Mouse (Mus musculus) embryonic facial prominence, embryonic 13.5 days (tissue): ENCODE measurements at regions not wholly inside any gene's neighbourhood (a gene's known extent, or its start where the extent isn't known, plus 50 kb on each side); places are given as distances from the start of the nearest gene placed in this dataset.

ENCODE experiments used
- ATAC-seq: fragments of 200-750 bp; cut with Nextera tagmentation; 2 replicates; pipeline ENCODE4 v1.8.0; 2017; ENCODE audit warnings: low read depth; ENCODE audit not compliant: insufficient number of reproducible peaks, insufficient read depth, low FRiP score, low TSS enrichment
- H3K27ac ChIP-seq: fragments of 300-500 bp; sonication (generic); 2 replicates; pipeline ENCODE4 v1.5.1; 2015; ENCODE audit warnings: moderate library complexity, mild to moderate bottlenecking, inconsistent platforms
- H3K27me3 ChIP-seq: fragments of 300-500 bp; sonication (generic); 2 replicates; pipeline ENCODE4 v1.6.1; 2015; ENCODE audit warnings: mild to moderate bottlenecking, inconsistent platforms
- H3K36me3 ChIP-seq: fragments of 300-500 bp; sonication (generic); 2 replicates; pipeline ENCODE4 v1.6.1; 2015; ENCODE audit warnings: mild to moderate bottlenecking, inconsistent platforms
- H3K4me1 ChIP-seq: fragments of 300-500 bp; sonication (generic); 2 replicates; pipeline ENCODE4 v1.6.1; 2015; ENCODE audit warnings: inconsistent platforms
- H3K4me2 ChIP-seq: fragments of 300-500 bp; sonication (generic); 2 replicates; pipeline ENCODE4 v1.6.1; 2015; ENCODE audit warnings: moderate library complexity, mild to moderate bottlenecking, inconsistent platforms
- H3K4me3 ChIP-seq: fragments of 300-500 bp; sonication (generic); 2 replicates; pipeline ENCODE4 v1.5.1; 2015; ENCODE audit warnings: mild to moderate bottlenecking, inconsistent platforms
- H3K9ac ChIP-seq: fragments of 300-500 bp; sonication (generic); 2 replicates; pipeline ENCODE4 v1.6.1; 2015; ENCODE audit warnings: mild to moderate bottlenecking, inconsistent platforms
- H3K9me3 ChIP-seq: fragments of 300-500 bp; sonication (generic); 2 replicates; pipeline ENCODE4 v1.6.1; 2016; ENCODE audit warnings: inconsistent platforms
- WGBS: fragments of 180-500 bp; shearing (Covaris S2); methylation state at CpG from one replicate; pipeline ENCODE4 v1.1.7; 2015; ENCODE audit warnings: mixed read lengths; 5-methylcytosine and 5-hydroxymethylcytosine counted together

DNA sequence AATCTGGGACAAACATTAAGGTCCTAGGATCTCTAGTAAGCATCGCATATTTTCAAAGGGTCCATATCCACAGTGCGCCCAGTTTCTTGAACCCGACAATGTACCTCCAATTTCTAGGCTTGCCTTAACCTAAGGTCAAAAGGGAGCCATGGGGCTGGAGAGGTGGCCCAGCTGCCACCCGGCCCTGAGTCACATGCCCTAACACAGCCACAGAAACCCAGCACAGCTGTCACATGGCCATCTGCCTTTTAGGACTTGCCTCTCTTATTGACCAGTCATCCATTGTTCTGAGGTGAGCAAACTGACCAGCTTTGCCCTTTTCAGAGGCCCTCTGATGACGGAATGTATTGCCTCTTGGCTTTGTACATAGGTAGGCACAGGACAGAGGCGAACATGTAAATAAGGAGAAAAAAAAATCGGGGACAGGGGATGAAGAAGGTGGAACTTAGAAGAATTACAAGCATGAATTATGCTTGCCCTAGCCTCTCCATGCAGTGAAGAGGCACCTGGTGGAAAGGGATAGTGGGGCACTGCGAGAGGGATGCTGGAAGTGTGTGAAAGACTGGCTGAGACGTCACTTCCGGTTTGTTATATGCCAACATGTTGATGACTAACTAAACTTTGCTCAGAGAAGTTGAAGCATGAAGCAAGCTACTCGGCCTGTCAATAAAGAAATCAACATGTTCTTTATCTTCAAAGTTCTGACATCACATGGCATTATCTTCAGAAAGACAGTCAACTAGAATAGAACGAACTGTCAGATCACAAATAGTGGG is 84.3 kb upstream of the Nap1l1 start:
- H3K9ac ChIP-seq = no peak overlapping the region
- 0 out of 2 replicates have a peak overlapping the region, but pooled peaks have one; percentile 14 for H3K4me2 ChIP-seq
- no peaks in the 10 kb centered on the region for H3K36me3 ChIP-seq
- H3K9me3 ChIP-seq = no peaks in the 10 kb centered on the region
- no peaks in the 10 kb centered on the region for H3K27me3 ChIP-seq
- ATAC-seq = no peak
- H3K4me3 ChIP-seq = no peak overlapping the region
- 85% methylated on average over 12 of the region's 12 CpGs for WGBS
- no peak overlapping the region for H3K27ac ChIP-seq
- H3K4me1 ChIP-seq = peaks cover 11% of the 10 kb centered on the region

DNA sequence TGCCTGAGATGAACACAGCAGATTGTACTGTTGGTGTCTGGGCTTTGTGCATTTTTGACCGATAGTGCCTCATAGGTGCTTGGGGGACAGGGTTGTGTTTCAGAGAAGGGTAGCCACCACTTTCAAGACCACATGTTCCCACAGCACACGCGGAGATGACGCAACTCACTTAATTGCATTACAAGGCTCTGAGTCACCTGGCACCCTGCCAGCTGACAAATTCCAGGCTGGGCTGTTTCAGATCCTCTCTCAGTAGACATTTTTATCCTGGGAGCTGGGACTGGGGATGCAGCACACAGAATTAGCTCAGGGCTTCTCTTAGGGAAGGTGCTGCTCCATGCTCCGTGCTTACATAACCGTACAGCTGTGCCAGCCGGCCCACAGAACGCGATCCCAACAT is 83.1 kb upstream of the Nap1l1 start:
- Histone ChIP-seq H3K4me3 (no peak overlapping the region), H3K36me3 (no peaks in the 10 kb centered on the region), H3K9me3 (no peaks in the 10 kb centered on the region), H3K27me3 (no peaks in the 10 kb centered on the region), H3K4me2 (peak overlapping the region; percentile 37), H3K9ac (no peak overlapping the region), H3K27ac (peak overlapping the region; percentile 8; the same call in 1 of the 2 replicates), H3K4me1 (peaks cover 11% of the 10 kb centered on the region)
- 0 out of 2 replicates have a peak, but pooled peaks have one; percentile 56 for ATAC-seq
- WGBS = 32% methylated on average over 9 of the region's 9 CpGs

DNA sequence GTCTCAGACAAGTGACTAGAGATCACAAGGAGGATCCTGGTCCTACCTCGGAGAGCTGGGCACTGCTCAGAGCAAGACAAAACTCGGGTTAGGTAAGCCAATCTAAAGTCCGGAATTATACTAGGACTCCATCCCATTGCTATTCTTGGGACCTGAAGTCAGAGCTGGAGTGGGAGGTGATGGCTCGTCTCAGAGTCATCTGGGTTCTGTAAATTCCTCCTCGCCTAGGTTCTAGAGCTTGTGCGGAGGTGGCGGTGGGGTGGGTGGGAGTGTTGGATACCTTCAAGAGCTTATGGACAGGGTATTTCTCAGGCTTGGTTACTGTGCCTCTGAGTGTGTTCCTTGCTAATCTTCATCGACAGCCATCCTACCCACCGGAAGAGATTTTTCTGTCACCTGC is 78.6 kb upstream of the Nap1l1 start:
- Histone ChIP-seq H3K9ac (no peak overlapping the region), H3K27me3 (no peaks in the 10 kb centered on the region), H3K36me3 (no peaks in the 10 kb centered on the region), H3K27ac (no peak overlapping the region), H3K4me2 (no peak overlapping the region), H3K4me1 (peaks cover 11% of the 10 kb centered on the region), H3K9me3 (no peaks in the 10 kb centered on the region), H3K4me3 (no peak overlapping the region)
- ATAC-seq = no peak
- 90% methylated on average over 9 of the region's 9 CpGs for WGBS

DNA sequence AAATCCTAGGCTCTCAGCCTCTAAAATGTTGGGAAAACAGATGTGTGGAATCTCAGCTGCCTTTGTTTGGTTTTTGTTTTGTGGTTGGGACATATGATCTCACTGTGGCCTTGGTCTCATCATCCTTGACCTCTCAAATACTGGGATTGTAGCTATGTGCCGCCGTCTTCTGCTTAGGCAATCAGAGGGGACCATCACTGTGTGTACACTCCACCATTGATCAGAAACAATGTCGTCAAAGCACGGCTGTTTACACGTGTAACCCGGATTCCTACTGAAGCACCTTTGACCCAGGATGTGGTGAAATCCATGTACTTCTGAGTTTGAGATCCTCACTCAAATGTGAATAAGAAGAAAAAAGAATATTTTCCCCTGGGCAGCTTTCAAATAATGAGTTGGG is 68.0 kb upstream of the Nap1l1 start:
- 87% methylated on average over 6 of the region's 6 CpGs for WGBS
- no peak for ATAC-seq
- Histone ChIP-seq H3K4me3 (no peak overlapping the region), H3K27me3 (no peaks in the 10 kb centered on the region), H3K36me3 (no peaks in the 10 kb centered on the region), H3K27ac (no peak overlapping the region), H3K9me3 (no peaks in the 10 kb centered on the region), H3K4me1 (no peaks in the 10 kb centered on the region), H3K4me2 (no peak overlapping the region), H3K9ac (no peak overlapping the region)

- Histone ChIP-seq H3K9me3 (no peaks in the 10 kb centered on the region), H3K4me3 (no peak overlapping the region), H3K27ac (no peak overlapping the region), H3K36me3 (no peaks in the 10 kb centered on the region), H3K27me3 (no peaks in the 10 kb centered on the region), H3K4me1 (no peaks in the 10 kb centered on the region), H3K4me2 (no peak overlapping the region), H3K9ac (no peak overlapping the region)
- WGBS = 76% methylated on average over 3 of the region's 3 CpGs
- no peak for ATAC-seq
These were observed 64.1 kb upstream of the Nap1l1 start for GRCm38 (mm10) chr10:111408887-111409286.

GRCm38 (mm10) chr10:111409497-111409896 is 63.5 kb upstream of the Nap1l1 start:
- no peak overlapping the region for H3K9ac ChIP-seq
- H3K4me2 ChIP-seq = no peak overlapping the region
- H3K27me3 ChIP-seq = no peaks in the 10 kb centered on the region
- H3K4me1 ChIP-seq = no peaks in the 10 kb centered on the region
- H3K4me3 ChIP-seq = no peak overlapping the region
- no peak for ATAC-seq
- no peaks in the 10 kb centered on the region for H3K9me3 ChIP-seq
- WGBS = 74% methylated on average over 5 of the region's 5 CpGs
- no peak overlapping the region for H3K27ac ChIP-seq
- H3K36me3 ChIP-seq = no peaks in the 10 kb centered on the region

- ATAC-seq = no peak
- Histone ChIP-seq H3K4me1 (no peaks in the 10 kb centered on the region), H3K9me3 (no peaks in the 10 kb centered on the region), H3K4me3 (no peak overlapping the region), H3K4me2 (no peak overlapping the region), H3K9ac (no peak overlapping the region), H3K36me3 (no peaks in the 10 kb centered on the region), H3K27ac (no peak overlapping the region), H3K27me3 (no peaks in the 10 kb centered on the region)
- WGBS = 67% methylated on average over 3 of the region's 3 CpGs
These were observed 62.9 kb upstream of the Nap1l1 start for GRCm38 (mm10) chr10:111410121-111410520.

DNA sequence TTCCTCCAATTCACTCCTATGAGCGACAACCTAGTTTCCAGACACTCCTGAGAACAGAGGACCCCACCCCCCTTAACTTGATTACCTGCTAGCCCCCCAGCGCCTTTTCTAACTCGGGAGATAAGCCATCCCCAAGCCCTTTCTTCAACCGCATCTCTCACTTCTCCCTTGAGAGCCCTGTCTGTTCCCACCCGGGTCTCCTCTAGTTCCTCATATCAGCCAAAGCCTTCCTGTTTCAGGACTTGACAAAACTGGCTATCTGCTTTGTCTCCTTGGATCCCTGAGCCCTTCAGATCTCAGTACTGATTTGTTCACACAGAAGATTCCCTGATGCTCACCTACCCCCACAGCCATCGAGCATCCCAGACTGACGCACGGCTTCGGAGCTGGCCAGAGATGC is 61.5 kb upstream of the Nap1l1 start:
- no peaks in the 10 kb centered on the region for H3K36me3 ChIP-seq
- 90% methylated on average over 9 of the region's 9 CpGs for WGBS
- H3K27me3 ChIP-seq = no peaks in the 10 kb centered on the region
- no peaks in the 10 kb centered on the region for H3K4me1 ChIP-seq
- no peak overlapping the region for H3K4me3 ChIP-seq
- no peak overlapping the region for H3K4me2 ChIP-seq
- ATAC-seq = no peak
- no peak overlapping the region for H3K27ac ChIP-seq
- no peak overlapping the region for H3K9ac ChIP-seq
- H3K9me3 ChIP-seq = no peaks in the 10 kb centered on the region

- no peak for ATAC-seq
- no peaks in the 10 kb centered on the region for H3K27me3 ChIP-seq
- 88% methylated on average over 6 of the region's 6 CpGs for WGBS
- H3K4me1 ChIP-seq = peaks cover 16% of the 10 kb centered on the region
- H3K9ac ChIP-seq = no peak overlapping the region
- no peaks in the 10 kb centered on the region for H3K36me3 ChIP-seq
- H3K4me2 ChIP-seq = no peak overlapping the region
- no peak overlapping the region for H3K4me3 ChIP-seq
- no peaks in the 10 kb centered on the region for H3K9me3 ChIP-seq
- H3K27ac ChIP-seq = no peak overlapping the region
These were observed 56.4 kb upstream of the Nap1l1 start for GRCm38 (mm10) chr10:111416611-111417130.

DNA sequence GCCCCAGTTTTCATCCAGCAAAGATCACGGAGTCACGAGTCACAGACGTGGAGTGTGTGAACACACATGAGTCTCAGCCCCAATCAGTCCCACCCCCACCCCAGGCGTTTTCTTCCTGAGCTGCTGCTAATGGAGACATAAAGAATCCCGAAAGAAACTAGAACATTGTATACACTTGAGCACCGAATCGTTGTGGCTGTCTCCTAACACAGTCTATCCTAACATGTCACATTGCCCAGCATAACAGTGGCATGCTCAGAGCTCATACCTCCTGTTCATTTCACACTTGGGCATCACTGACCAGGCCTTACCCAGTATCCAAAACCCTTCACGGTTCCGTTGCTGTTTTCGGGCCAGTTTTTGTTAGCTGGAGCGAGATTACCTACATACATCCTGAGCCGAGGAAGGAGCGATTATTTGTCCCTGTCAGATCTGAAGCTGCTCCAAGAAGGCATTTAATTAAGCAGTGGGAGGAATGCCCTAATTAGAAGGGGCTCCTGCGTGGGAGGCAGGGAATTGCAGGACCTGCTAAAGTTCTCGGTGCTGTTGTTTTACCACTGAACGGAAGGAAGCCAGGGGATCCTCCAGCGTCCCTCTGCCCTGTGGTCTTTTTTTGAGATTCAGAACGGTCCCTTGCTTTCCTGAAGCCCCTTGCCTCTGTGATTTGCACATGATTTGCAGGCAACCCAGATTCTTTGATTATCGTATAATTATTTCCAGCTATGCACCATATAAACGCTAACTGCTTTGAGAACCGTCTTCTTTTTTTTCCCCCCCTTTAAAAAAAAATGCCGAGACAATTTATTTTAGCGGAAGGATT is 53.4 kb upstream of the Nap1l1 start:
- ATAC-seq = no peak
- H3K9ac ChIP-seq = peak overlapping the region; percentile 61
- no peak overlapping the region for H3K27ac ChIP-seq
- H3K4me3 ChIP-seq = peak overlapping the region; percentile 38
- no peaks in the 10 kb centered on the region for H3K9me3 ChIP-seq
- no peaks in the 10 kb centered on the region for H3K36me3 ChIP-seq
- 22% methylated on average over 23 of the region's 23 CpGs for WGBS
- H3K27me3 ChIP-seq = no peaks in the 10 kb centered on the region
- H3K4me1 ChIP-seq = peaks cover 20% of the 10 kb centered on the region
- H3K4me2 ChIP-seq = peak overlapping the region; percentile 63

- peak overlapping the region; percentile 61 for H3K9ac ChIP-seq
- H3K4me1 ChIP-seq = peaks cover 20% of the 10 kb centered on the region
- H3K4me3 ChIP-seq = peak overlapping the region; percentile 38
- no peaks in the 10 kb centered on the region for H3K36me3 ChIP-seq
- no peaks in the 10 kb centered on the region for H3K9me3 ChIP-seq
- no peak for ATAC-seq
- 13% methylated on average over 7 of the region's 7 CpGs for WGBS
- peak overlapping the region; percentile 63 for H3K4me2 ChIP-seq
- H3K27me3 ChIP-seq = no peaks in the 10 kb centered on the region
- H3K27ac ChIP-seq = no peak overlapping the region
These were observed 52.7 kb upstream of the Nap1l1 start for GRCm38 (mm10) chr10:111420195-111420838.
